Mouse (Mus musculus): ENCODE measurements around the gene Anks1. TPM values are rescaled to one million over a fixed set of nuclear protein-coding genes. Genes with fewer than 3 reads are reported as not detected.
"Not testable (repeated sequence)": the region's sequence is repeated elsewhere in the genome, so short reads cannot be mapped to it uniquely, and the experiment has no call there.

Anks1 gene
- total RNA-seq, 2 experiments from 2014 or later: 38.3 to 40.1 TPM

DNA sequence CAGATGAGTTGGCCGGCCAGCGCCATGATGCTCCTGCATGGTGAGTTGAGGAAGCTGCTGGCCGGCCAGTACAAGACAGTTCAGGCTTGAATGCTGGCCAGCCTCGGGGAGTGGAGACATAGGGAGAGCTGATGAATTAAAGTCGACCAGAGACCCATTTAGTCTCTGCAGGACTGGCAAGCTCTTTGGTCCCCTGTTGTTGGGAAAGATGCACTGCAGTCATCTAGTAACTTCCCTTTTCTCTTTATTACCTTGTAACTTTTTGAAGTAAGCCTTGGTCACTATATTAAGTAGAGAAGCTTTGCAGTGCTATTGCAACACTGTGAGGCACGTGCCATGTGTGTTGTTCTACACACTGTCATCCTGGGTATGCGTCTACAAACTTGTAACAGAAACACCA, 16.4 kb downstream of the Anks1 start:
- peak in 1 of 2 experiments; percentile 43 for DNase-seq (ENCODE audit: low spot score in 2 of 2)

DNA sequence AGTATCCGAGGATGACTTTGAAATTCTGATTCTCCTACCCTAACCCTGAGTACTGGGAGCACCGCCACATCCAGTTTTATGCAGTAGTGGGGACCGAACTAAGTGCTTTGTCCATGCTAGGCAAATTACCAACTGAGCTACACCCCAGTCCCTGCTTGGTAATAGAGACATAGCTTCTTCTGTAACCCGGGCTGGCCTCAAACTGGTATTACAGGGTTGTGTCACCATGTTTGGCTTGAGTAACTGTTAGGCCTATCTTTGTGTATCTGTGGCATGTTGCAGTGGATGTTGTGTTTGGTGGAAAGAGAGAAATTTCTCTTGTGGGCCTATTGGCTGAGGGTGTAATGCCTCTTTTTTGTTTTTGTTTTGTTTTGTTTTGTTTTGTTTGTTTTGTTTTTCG, 21.2 kb downstream of the Anks1 start:
- DNase-seq (ENCODE audit: low spot score in 2 of 2): no peak

DNA sequence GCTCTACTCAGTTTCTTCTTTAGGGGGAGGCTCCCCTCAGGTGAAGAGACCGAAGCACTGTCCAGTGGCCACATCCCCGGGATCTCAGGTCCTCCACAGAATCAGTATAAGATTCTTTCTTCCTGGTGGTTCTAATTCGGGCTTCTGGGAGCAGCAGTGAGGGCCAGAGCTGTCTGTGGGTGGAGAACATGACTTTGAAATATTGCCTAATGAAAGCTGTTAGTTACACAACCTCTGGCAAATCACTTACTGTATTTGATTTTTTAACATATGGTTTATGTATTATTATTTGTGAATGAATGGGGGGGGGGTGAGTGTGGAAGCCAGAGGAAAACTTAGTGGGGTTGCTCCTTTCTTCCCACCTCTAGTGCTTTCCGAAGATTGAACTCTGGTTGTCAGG, 22.7 kb downstream of the Anks1 start:
- DNase-seq (ENCODE audit: low spot score in 2 of 2): no peak

DNA sequence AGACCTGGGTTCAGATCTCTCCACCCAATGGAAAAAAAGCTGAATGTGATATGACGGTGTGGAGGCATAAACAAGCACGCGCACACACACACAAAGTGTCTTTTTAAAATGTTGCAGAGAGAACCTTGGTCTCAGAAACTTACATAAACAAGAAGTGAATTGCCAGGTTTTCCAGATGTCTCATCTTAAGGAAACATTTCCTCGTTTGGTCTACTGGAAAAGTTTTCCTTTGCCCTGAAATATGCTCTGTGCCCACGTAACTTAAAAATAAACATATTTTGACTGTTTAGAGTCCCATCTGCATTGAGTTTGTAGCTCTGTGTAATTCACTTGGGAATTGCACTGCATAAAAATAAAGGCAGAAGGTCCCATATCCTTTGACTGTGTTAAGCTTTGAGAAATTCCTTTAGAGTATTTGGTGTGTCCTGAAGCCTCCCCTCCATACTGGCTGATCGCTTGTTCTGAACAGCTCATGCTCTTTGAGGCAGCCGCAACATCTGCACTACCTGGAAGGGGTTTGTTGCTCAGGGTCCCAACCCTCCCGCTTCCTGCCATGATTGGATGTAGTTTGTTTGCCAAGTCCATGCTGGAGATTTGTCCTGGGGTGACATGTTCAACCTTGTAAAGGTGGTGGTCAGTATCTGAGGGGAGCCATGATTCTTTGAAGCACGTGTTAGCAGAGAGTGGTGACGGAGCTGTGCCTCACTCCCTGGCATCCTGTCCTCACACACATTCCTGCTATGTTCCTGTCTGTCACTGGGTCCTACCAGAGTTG, 25.2 kb downstream of the Anks1 start:
- DNase-seq (ENCODE audit: low spot score in 2 of 2): no peak

DNA sequence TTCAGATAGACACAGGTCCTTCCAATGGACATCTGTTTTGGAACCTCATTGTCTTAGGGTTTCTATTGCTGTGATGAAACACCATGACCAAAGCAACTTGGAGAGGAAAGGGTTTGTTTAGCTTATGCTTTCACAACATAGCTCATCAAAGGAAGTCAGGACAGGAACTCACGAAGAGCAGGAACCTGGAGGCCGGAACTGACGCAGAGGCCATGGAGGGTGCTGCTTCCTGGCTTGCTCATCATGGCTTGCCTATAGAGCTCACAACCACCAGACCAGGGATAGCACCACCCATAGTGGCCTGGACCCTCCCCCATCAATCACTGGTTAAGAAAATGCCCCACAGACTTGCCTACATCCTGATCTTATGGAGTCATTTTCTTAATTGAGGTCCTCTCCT, 26.0 kb downstream of the Anks1 start:
- no peak for DNase-seq (ENCODE audit: low spot score in 2 of 2)

DNA sequence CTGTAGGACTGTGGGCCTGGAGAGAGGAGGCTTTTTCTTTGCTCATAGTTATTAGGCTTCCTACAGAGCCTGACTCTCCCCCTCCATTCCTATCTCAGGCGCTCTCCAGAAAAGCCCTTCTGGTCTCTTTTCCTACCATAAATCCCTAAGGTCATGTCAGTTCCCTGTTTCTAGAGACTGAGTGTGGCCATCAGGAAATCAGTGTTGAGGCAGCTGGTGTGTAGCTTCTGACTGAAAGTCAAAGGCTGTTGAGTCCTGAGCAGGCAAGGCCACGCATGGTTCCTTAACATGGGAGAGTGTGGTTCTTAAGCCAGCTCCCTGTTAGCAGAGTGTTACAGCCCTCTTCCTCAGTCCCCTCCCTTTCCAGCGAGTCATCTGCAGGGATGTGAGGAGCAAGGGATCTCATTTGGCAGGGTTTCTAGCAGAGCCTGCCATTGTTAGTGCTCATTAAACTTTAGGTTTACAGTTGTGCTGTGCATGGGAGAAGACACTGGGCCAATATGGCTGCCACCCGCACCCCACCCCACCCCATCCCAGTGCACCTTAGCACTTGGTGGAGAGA, 28.0 kb downstream of the Anks1 start:
- no peak for DNase-seq (ENCODE audit: low spot score in 2 of 2)

DNA sequence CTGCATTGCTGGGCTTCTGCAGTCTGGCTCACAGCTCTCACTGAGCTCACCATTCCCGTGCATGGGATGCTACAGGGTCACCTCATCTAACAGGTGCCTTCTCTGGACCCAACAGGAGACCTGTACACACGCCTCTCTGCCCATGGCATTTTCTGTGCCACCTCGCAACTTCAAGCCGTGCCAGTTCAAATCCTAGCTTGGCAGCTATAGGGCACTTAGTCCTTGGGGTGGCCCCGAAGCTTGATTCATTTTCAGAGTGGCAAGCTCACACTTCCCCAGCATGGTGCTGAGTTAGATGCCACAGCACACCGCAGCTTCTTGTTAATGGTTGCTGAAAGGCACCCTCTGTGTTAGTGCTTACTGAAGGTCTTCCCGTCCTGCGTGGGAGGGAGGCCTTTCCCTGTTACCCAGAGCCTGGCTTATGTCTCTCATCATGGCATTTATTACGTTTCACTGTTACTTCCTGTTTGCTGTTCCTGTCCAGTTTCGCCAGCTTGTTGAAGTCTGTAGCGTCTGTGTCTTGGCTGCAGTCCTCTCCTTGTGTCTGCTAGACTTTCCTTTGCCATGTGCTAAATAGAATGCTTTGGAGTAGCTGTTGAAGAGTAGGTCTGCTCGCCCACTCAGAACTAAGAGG, 29.1 kb downstream of the Anks1 start:
- no peak for DNase-seq (ENCODE audit: low spot score in 2 of 2)

- no peak for DNase-seq (ENCODE audit: low spot score in 2 of 2)
Observed at GRCm38 (mm10) chr17:27939028-27939427, 29.9 kb downstream of the Anks1 start.

DNA sequence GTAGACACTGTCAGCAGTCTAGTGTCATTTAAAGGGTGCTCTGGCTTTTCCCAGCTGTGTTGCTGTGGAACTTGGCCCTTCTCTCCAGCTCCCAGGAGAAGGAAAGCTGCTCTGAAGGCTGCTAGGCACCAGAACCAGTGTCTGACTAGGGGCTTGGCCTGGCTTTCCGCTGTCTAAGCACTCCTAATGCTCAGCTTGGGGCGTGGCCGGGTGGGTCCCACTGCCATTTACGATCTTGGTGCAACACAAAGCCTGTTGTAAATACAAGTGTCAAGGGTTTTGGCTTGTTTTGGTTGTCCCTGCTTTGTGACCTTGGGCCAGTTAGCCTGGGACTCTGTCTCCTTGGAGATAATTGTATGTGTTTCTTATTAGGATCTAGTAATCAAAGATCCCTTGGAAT, 31.2 kb downstream of the Anks1 start:
- DNase-seq (ENCODE audit: low spot score in 2 of 2): no peak

DNA sequence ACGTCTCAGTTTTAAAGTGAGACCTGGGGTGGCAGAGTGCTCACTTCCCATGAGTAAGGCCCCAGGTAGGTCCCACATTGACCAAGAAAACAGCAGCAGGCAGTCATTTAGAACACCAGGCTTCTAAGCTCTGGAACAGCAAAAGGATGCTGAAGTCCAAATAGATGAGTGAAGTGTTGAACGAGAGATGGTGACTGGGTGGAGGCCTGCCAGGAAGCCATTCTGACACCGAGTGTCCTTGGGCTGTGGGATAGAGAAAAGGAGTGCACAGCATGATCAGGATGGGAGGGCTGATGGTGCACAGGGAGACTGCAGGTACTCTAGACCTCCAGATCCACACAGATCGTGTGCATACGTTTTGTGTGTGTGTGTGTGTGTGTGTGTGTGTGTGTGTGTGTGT, 32.1 kb downstream of the Anks1 start:
- DNase-seq (ENCODE audit: low spot score in 2 of 2): no peak

DNA sequence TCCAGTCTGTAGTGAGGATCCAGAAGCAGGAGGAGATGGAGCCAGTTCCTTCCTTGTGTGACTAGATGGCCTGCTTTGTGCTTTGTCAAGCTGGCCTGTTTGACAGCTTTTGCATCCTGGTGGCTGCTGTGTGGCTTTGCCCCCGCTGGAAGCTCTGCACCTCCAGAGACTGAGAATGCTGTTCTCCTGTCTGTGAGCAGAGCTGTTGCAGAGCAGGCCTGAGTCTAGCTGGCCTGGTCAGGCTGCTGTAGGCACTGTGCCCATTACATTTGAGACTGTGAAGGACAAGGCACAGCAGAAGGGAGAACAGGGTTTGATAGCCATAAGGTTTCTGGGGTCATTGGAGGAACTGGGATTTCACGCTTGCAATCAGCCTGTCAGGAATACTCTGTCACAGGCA, 32.6 kb downstream of the Anks1 start:
- DNase-seq (ENCODE audit: low spot score in 2 of 2): no peak

DNA sequence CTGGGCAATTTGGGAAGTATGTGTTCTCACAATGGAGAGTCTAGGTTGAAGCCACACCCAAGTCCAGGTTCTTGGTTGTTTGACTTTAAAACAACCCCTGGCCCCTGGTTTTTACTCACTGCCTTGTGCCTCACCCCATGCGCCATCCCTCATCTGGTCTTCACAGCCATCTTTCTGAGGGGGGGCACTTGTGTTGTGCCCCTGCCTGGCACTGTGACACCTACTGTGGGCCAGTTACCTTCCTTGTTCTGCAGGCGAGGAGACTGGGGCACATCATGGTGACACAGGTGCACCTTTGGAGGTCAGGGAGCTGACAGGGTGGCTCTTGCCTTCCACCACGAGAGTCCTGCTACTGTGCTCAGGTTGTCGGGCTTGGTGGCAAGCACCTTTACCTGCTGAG, 33.0 kb downstream of the Anks1 start:
- DNase-seq (ENCODE audit: low spot score in 2 of 2): no peak

- peak in 1 of 2 experiments; percentile 42 for DNase-seq (ENCODE audit: low spot score in 2 of 2)
Observed at GRCm38 (mm10) chr17:27945546-27946216, 36.6 kb downstream of the Anks1 start.

GRCm38 (mm10) chr17:27946371-27946770, 37.3 kb downstream of the Anks1 start:
- DNase-seq (ENCODE audit: low spot score in 2 of 2): no peak

- DNase-seq (ENCODE audit: low spot score in 2 of 2): no peak
Observed at GRCm38 (mm10) chr17:27947155-27947554, 38.0 kb downstream of the Anks1 start.

- no peak for DNase-seq (ENCODE audit: low spot score in 2 of 2)
Observed at GRCm38 (mm10) chr17:27953136-27953535, 44.0 kb downstream of the Anks1 start.

DNA sequence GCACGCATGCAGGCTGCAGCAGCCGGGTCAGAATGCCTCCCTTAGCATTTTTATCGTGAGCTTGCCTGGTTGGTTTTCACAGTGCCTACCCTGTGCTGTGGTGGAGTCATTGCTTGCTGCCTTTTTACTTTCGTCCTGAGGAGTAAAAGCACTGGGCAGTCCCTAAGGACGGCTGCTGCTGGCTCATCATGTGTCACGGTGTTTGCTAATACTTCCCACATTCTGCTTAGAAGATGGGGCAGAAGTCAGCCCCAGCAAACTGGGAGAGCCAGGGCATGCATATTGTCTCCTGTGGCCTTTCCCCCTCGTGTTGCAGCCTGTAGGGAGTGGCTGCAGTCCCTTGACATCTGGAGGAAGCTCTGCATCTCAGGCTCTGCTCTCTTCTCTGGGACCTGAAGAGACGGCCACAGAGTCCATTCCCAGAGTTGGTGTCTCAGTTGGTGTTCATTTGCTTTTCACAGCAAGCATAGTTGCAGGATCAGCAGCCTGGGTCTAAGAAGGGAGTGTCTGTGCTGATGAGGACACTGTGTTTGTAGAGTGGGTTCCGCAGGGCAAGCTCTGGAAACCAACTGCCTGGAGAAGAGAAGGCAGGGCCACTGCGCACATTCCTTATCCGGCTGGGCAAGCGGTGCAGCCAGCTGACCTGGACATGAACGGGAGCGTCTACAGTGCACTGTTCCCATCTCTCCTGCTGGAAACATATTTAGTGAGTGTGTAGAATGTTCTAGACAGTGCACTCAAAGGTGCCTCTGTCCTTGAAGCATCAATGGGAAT, 45.7 kb downstream of the Anks1 start:
- DNase-seq (ENCODE audit: low spot score in 2 of 2): no peak

DNA sequence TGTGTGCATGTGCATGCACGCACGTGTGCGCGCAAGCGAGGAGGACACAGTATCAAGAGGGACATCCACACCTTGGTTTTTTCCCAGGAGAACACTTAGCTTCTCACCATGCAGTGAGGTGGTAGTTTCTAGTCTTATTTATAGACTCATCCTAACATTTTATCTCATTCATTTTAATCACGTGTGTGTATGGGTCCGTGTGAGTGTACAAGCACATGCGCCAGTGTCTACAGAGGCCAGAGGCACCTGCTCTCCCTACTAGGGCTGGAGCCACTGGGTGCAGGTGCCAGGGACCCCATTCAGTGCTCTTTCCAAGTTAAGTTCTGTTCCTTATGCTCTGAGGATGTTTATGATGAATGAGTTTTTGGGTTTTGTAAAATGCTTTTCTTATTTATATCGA, 48.5 kb downstream of the Anks1 start:
- no peak for DNase-seq (ENCODE audit: low spot score in 2 of 2)

- DNase-seq (ENCODE audit: low spot score in 2 of 2): no peak
Observed at GRCm38 (mm10) chr17:27960128-27961111, 51.3 kb downstream of the Anks1 start.

DNA sequence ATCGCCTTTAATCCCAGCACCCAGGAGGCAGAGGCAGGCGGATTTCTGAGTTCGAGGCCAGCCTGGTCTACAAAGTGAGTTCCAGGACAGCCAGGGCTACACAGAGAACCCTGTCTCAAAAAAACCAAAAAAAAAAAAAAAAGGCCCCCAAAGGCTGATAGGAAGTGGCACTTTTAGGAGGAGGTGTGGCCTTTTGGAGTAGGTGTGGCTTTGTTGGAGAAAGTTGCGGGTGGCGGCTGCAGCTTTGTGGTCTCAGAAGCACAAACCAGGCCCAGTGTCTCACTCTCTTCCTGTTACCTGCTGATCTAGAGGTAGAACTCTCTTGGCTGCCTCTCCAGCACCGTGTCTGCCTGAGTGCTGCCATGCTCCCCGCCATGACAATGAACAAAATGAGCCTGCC, 54.0 kb downstream of the Anks1 start:
- DNase-seq (ENCODE audit: low spot score in 2 of 2): not testable (repeated sequence)

Measured in gastrocnemius, postnatal 4 days (tissue).